Mouse (Mus musculus): Measurements from ENCODE around the gene Ift52. TPM values are rescaled to one million over a fixed set of nuclear protein-coding genes. Genes with fewer than 3 reads are reported as not detected.

Gene Ift52
- total RNA-seq, 2 experiments from 2014 or later: 11.1 to 11.3 TPM

GRCm38 (mm10) chr2:163066326-163066725 is 49.2 kb downstream of the Ift52 start:
- intact Hi-C loops (cut with DNase I; ENCODE audit: low total_unique reads): no loop called here
- no peak for DNase-seq

- intact Hi-C loops (cut with DNase I; ENCODE audit: low total_unique reads): no loop called here
- no peak for DNase-seq
Observed at GRCm38 (mm10) chr2:163067233-163067632, 50.1 kb downstream of the Ift52 start.

GRCm38 (mm10) chr2:163070213-163070612 is 53.1 kb downstream of the Ift52 start:
- no peak for DNase-seq
- intact Hi-C loops (cut with DNase I; ENCODE audit: low total_unique reads): no loop called here

GRCm38 (mm10) chr2:163071590-163071989 is 54.4 kb downstream of the Ift52 start:
- intact Hi-C loops (cut with DNase I; ENCODE audit: low total_unique reads): no loop called here
- DNase-seq: no peak

- DNase-seq: no peak
- intact Hi-C loops (cut with DNase I; ENCODE audit: low total_unique reads): no loop called here
Observed at GRCm38 (mm10) chr2:163073023-163073757, 56.0 kb downstream of the Ift52 start.

GRCm38 (mm10) chr2:163074006-163074405 is 56.9 kb downstream of the Ift52 start:
- DNase-seq: no peak
- intact Hi-C loops (cut with DNase I; ENCODE audit: low total_unique reads): no loop called here

GRCm38 (mm10) chr2:163074808-163075207 is 57.7 kb downstream of the Ift52 start:
- no peak for DNase-seq
- intact Hi-C loops (cut with DNase I; ENCODE audit: low total_unique reads): no loop called here

GRCm38 (mm10) chr2:163075234-163075633 is 58.1 kb downstream of the Ift52 start:
- DNase-seq: no peak
- intact Hi-C loops (cut with DNase I; ENCODE audit: low total_unique reads): no loop called here

GRCm38 (mm10) chr2:163079041-163079440 is 61.9 kb downstream of the Ift52 start:
- no peak for DNase-seq
- intact Hi-C loops (cut with DNase I; ENCODE audit: low total_unique reads): no loop called here

- intact Hi-C loops (cut with DNase I; ENCODE audit: low total_unique reads): no loop called here
- no peak for DNase-seq
Observed at GRCm38 (mm10) chr2:163082591-163082990, 65.4 kb downstream of the Ift52 start.

GRCm38 (mm10) chr2:163084519-163084918 is 67.4 kb downstream of the Ift52 start:
- no peak for DNase-seq
- intact Hi-C loops (cut with DNase I; ENCODE audit: low total_unique reads): no loop called here

- no peak for DNase-seq
- intact Hi-C loops (cut with DNase I; ENCODE audit: low total_unique reads): no loop called here
Observed at GRCm38 (mm10) chr2:163085047-163085446, 67.9 kb downstream of the Ift52 start.

- intact Hi-C loops (cut with DNase I; ENCODE audit: low total_unique reads): no loop called here
- DNase-seq: no peak
Observed at GRCm38 (mm10) chr2:163086561-163086960, 69.4 kb downstream of the Ift52 start.

GRCm38 (mm10) chr2:163087728-163088127 is 70.6 kb downstream of the Ift52 start, which contains the start of gene Gtsf1l:
TSS of gene Gtsf1l (minus strand) at chr2:163087855.
- intact Hi-C loops (cut with DNase I; ENCODE audit: low total_unique reads): no loop called here

GRCm38 (mm10) chr2:163089475-163090123 is 72.4 kb downstream of the Ift52 start:
- DNase-seq: no peak
- intact Hi-C loops (cut with DNase I; ENCODE audit: low total_unique reads): no loop called here

More at GRCm38 (mm10) chr2:163087728-163088127, 70.6 kb downstream of the Ift52 start, which contains the start of gene Gtsf1l:
- no peak for DNase-seq

- intact Hi-C loops (cut with DNase I; ENCODE audit: low total_unique reads): no loop called here
- DNase-seq: no peak
Observed at GRCm38 (mm10) chr2:163094909-163095308, 77.8 kb downstream of the Ift52 start.

Small RNAs within 50 kb of the gene (microRNA-seq; reads per million reads assigned to microRNA genes)
- gene Gm22174 (0 reads per million in 2 experiments), gene Mir7003 (0 reads per million in 2 experiments)

Other genes with a start within 250 kb of the Ift52 start
- gene Srsf6, start 85.8 kb upstream of the Ift52 start, total RNA-seq (2021): 10 to 100 TPM; 51.0 to 53.3 TPM
- not detected for gene L3mbtl1, start 73.9 kb upstream of the Ift52 start, total RNA-seq (2021)
- not detected for gene Sgk2, start 30.0 kb upstream of the Ift52 start, total RNA-seq (2021)
- gene Mybl2, start 37.3 kb downstream of the Ift52 start, total RNA-seq (2021): 1 to 10 TPM; 1.3 to 2.5 TPM
- gene Gtsf1l, start 70.5 kb downstream of the Ift52 start, total RNA-seq (2021): not detected
- under 1 TPM; 0.29 to 0.45 TPM for gene Tox2, start 185.8 kb downstream of the Ift52 start, total RNA-seq (2021)

All from gastrocnemius, postnatal 14 days (tissue).